Mouse (Mus musculus) kidney, embryonic 16.5 days (tissue): ENCODE data around the gene Amer1. TPM values are rescaled to one million over a fixed set of nuclear protein-coding genes. Genes with fewer than 3 reads are reported as not detected.

Experiments used
- ATAC-seq: fragments of 200-750 bp; cut with Nextera tagmentation; 2 replicates; pipeline ENCODE4 v1.8.0; 2017; ENCODE audit warnings: moderate TSS enrichment; ENCODE audit not compliant: low FRiP score, low TSS enrichment
- H3K27ac ChIP-seq: fragments of 300-500 bp; sonication (generic); 2 replicates; pipeline ENCODE4 v1.5.1; 2014; ENCODE audit warnings: low read length
- H3K27me3 ChIP-seq: fragments of 300-500 bp; sonication (generic); 2 replicates; pipeline ENCODE4 v1.6.1; 2014; ENCODE audit warnings: low read length, control low read depth, mixed read lengths; ENCODE audit not compliant: insufficient read depth
- H3K36me3 ChIP-seq: fragments of 300-500 bp; sonication (generic); 2 replicates; pipeline ENCODE4 v1.6.1; 2014; ENCODE audit warnings: low read length, control low read depth, mixed read lengths; ENCODE audit not compliant: insufficient read depth
- H3K4me1 ChIP-seq: fragments of 300-500 bp; sonication (generic); 2 replicates; pipeline ENCODE4 v1.6.1; 2014; ENCODE audit warnings: low read length, control low read depth, mixed read lengths; ENCODE audit not compliant: insufficient read depth
- H3K4me2 ChIP-seq: fragments of 300-500 bp; sonication (generic); replicated peaks from 2 replicates; pipeline ENCODE4 v1.6.1; 2014; ENCODE audit warnings: low read depth, low read length
- H3K4me3 ChIP-seq: fragments of 300-500 bp; sonication (generic); 2 replicates; pipeline ENCODE4 v1.5.1; 2014; ENCODE audit warnings: mild to moderate bottlenecking, low read length
- H3K9ac ChIP-seq: fragments of 300-500 bp; sonication (generic); replicated peaks from 2 replicates; pipeline ENCODE4 v1.6.1; 2014; ENCODE audit warnings: low read length
- H3K9me3 ChIP-seq: fragments of 300-500 bp; sonication (generic); 2 replicates; pipeline ENCODE4 v1.6.1; 2016; ENCODE audit warnings: low read length, control low read depth
- polyA plus RNA-seq: library from polyadenylated mRNA; unstranded; fragments of >200 nt; fragmentation: Nextera tagmentation; extraction: Ambion mirVana; gene quantifications from 2 replicates; pipeline ENCODE4 v1.2.1, GENCODE M21; 2015

The Amer1 gene
- polyA plus RNA-seq, 1 experiment from 2014 or later, result 10.4 TPM

DNA sequence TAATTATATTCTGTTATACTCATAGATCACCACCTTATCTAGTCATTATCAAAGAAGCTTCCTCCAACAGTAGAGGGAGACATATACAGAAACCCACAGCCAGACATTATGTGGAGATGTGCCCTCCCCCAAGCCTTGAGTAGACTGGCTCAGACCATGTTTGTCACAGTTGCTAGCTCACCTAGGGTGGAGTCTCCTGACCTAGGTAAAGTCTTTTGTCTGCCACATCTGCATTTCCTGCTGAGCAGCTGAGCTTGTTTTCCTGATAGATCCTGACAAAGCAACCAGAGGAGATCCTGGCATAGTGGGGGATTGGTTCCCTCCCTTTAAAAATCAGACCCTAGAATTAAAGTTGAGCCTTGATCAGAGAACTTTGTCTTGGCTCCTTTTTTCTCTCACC is 71.6 kb downstream of the Amer1 start:
- Histone ChIP-seq H3K27ac (no peak overlapping the region), H3K4me2 (no peak overlapping the region), H3K4me1 (no peaks in the 10 kb centered on the region), H3K9ac (no peak overlapping the region), H3K36me3 (no peaks in the 10 kb centered on the region), H3K27me3 (peaks cover 2% of the 10 kb centered on the region; the same call in 1 of the 2 replicates), H3K9me3 (no peaks in the 10 kb centered on the region), H3K4me3 (no peak overlapping the region)
- ATAC-seq, result no peak

Other genes starting within 250 kb of the Amer1 start
- 15.1 and 15.8 TPM in 2 replicates for gene Arhgef9, start 248.0 kb downstream of the Amer1 start, polyA plus RNA-seq
- 0.16 TPM in 1 of 2 replicates, not detected in the other for gene Asb12, start 113.1 kb upstream of the Amer1 start, polyA plus RNA-seq
- gene Pfn5, start 113.2 kb upstream of the Amer1 start, polyA plus RNA-seq, result not detected in 2 replicates
- 22.5 and 22.7 TPM in 2 replicates for gene Zc4h2, start 213.6 kb upstream of the Amer1 start, polyA plus RNA-seq